Mouse (Mus musculus): ENCODE results near the gene Ppil1. TPM values are rescaled to one million over a fixed set of nuclear protein-coding genes. Genes with fewer than 3 reads are reported as not detected.

Ppil1 gene
- polyA plus RNA-seq, 1 experiment from 2014 or later, result 128 TPM

GRCm38 (mm10) chr17:29238421-29238945 lies 25.5 kb downstream of the Ppil1 start:
- Histone ChIP-seq H3K4me3 (ENCODE audit: low read depth, low read length) (peak overlapping the region; percentile 58), H3K4me2 (replicated peaks; ENCODE audit: low read depth, low read length) (peak overlapping the region; percentile 100), H3K36me3 (ENCODE audit: control insufficient read depth, insufficient read depth, low read length) (no peaks in the 10 kb centered on the region), H3K4me1 (replicated peaks; ENCODE audit: control insufficient read depth, insufficient read depth, low read length) (peaks cover 13% of the 10 kb centered on the region), H3K27ac (ENCODE audit: low read depth, low read length) (no peak overlapping the region), H3K27me3 (ENCODE audit: control insufficient read depth, insufficient read depth, low read length) (peaks cover 15% of the 10 kb centered on the region), H3K9me3 (ENCODE audit: control insufficient read depth, low read length) (no peaks in the 10 kb centered on the region), H3K9ac (ENCODE audit: low read depth, low read length) (peak overlapping the region; percentile 57)
- ATAC-seq (ENCODE audit: low FRiP score) (0 out of 2 replicates have a peak, but pooled peaks have one; percentile 30), DNase-seq (ENCODE audit: low spot score) (peak; percentile 50)
- 2% methylated on average over 23 of the region's 23 CpGs for WGBS

GRCm38 (mm10) chr17:29237772-29238420 lies 26.1 kb downstream of the Ppil1 start, which contains the start of gene Cpne5:
TSS of gene Cpne5 (minus strand) at chr17:29238167.
- Histone ChIP-seq H3K27ac (ENCODE audit: low read depth, low read length) (no peak within 1 kb of the TSS), H3K4me2 (replicated peaks; ENCODE audit: low read depth, low read length) (peak within 1 kb of the TSS; percentile 100), H3K4me1 (replicated peaks; ENCODE audit: control insufficient read depth, insufficient read depth, low read length) (peaks cover 9% of the 10 kb centered on the region), H3K27me3 (ENCODE audit: control insufficient read depth, insufficient read depth, low read length) (peaks cover 15% of the 10 kb centered on the region), H3K9me3 (ENCODE audit: control insufficient read depth, low read length) (no peaks in the 10 kb centered on the region), H3K36me3 (ENCODE audit: control insufficient read depth, insufficient read depth, low read length) (no peaks in the 10 kb centered on the region), H3K4me3 (ENCODE audit: low read depth, low read length) (peak within 1 kb of the TSS; percentile 58), H3K9ac (ENCODE audit: low read depth, low read length) (peak within 1 kb of the TSS; percentile 57)
- under 1% methylated on average over 37 of the region's 73 CpGs for WGBS
- peak; percentile 47 for DNase-seq (ENCODE audit: low spot score)
- ATAC-seq (ENCODE audit: low FRiP score), result peak; percentile 49

- peak overlapping the region; percentile 58 for H3K4me3 ChIP-seq (ENCODE audit: low read depth, low read length)
- DNase-seq (ENCODE audit: low spot score) (peak; percentile 48), ATAC-seq (ENCODE audit: low FRiP score) (no peak)
- under 1% methylated on average over 32 of the region's 32 CpGs for WGBS
- no peak overlapping the region for H3K27ac ChIP-seq (ENCODE audit: low read depth, low read length)
- H3K27me3 ChIP-seq (ENCODE audit: control insufficient read depth, insufficient read depth, low read length), result peaks cover 15% of the 10 kb centered on the region
- H3K36me3 ChIP-seq (ENCODE audit: control insufficient read depth, insufficient read depth, low read length), result no peaks in the 10 kb centered on the region
- peaks cover 9% of the 10 kb centered on the region for H3K4me1 ChIP-seq (replicated peaks; ENCODE audit: control insufficient read depth, insufficient read depth, low read length)
- peak overlapping the region; percentile 100 for H3K4me2 ChIP-seq (replicated peaks; ENCODE audit: low read depth, low read length)
- H3K9ac ChIP-seq (ENCODE audit: low read depth, low read length), result peak overlapping the region; percentile 57; the same call in 1 of the 2 replicates
- no peaks in the 10 kb centered on the region for H3K9me3 ChIP-seq (ENCODE audit: control insufficient read depth, low read length)
Observed at GRCm38 (mm10) chr17:29237267-29237771, 26.7 kb downstream of the Ppil1 start.

- 66% methylated on average over 7 of the region's 7 CpGs for WGBS
Observed at GRCm38 (mm10) chr17:29236111-29236510, 27.9 kb downstream of the Ppil1 start.

GRCm38 (mm10) chr17:29231109-29231508 lies 32.9 kb downstream of the Ppil1 start:
- ATAC-seq (ENCODE audit: low FRiP score), result no peak
- no peak overlapping the region for H3K27ac ChIP-seq (ENCODE audit: low read depth, low read length)

More at GRCm38 (mm10) chr17:29236111-29236510, 27.9 kb downstream of the Ppil1 start:
- H3K4me2 ChIP-seq (replicated peaks; ENCODE audit: low read depth, low read length), result no peak overlapping the region
- H3K36me3 ChIP-seq (ENCODE audit: control insufficient read depth, insufficient read depth, low read length), result no peaks in the 10 kb centered on the region
- DNase-seq (ENCODE audit: low spot score), result no peak
- H3K4me1 ChIP-seq (replicated peaks; ENCODE audit: control insufficient read depth, insufficient read depth, low read length), result peaks cover 9% of the 10 kb centered on the region
- peaks cover 15% of the 10 kb centered on the region for H3K27me3 ChIP-seq (ENCODE audit: control insufficient read depth, insufficient read depth, low read length)
- no peaks in the 10 kb centered on the region for H3K9me3 ChIP-seq (ENCODE audit: control insufficient read depth, low read length)
- no peak overlapping the region for H3K9ac ChIP-seq (ENCODE audit: low read depth, low read length)
- no peak overlapping the region for H3K4me3 ChIP-seq (ENCODE audit: low read depth, low read length)
- H3K27ac ChIP-seq (ENCODE audit: low read depth, low read length), result no peak overlapping the region
- ATAC-seq (ENCODE audit: low FRiP score), result no peak

GRCm38 (mm10) chr17:29220631-29221030 lies 43.4 kb downstream of the Ppil1 start:
- H3K27ac ChIP-seq (ENCODE audit: low read depth, low read length), result no peak overlapping the region
- DNase-seq (ENCODE audit: low spot score) (no peak), ATAC-seq (ENCODE audit: low FRiP score) (no peak)
- H3K36me3 ChIP-seq (ENCODE audit: control insufficient read depth, insufficient read depth, low read length), result no peaks in the 10 kb centered on the region
- no peak overlapping the region for H3K4me3 ChIP-seq (ENCODE audit: low read depth, low read length)
- 0 out of 2 replicates have a peak, but pooled peaks cover 2% of the 10 kb centered on the region for H3K4me1 ChIP-seq (replicated peaks; ENCODE audit: control insufficient read depth, insufficient read depth, low read length)
- no peak overlapping the region for H3K4me2 ChIP-seq (replicated peaks; ENCODE audit: low read depth, low read length)
- no peaks in the 10 kb centered on the region for H3K9me3 ChIP-seq (ENCODE audit: control insufficient read depth, low read length)
- no peak overlapping the region for H3K9ac ChIP-seq (ENCODE audit: low read depth, low read length)
- no peaks in the 10 kb centered on the region for H3K27me3 ChIP-seq (ENCODE audit: control insufficient read depth, insufficient read depth, low read length)
- 84% methylated on average over 14 of the region's 14 CpGs for WGBS

More at GRCm38 (mm10) chr17:29231109-29231508, 32.9 kb downstream of the Ppil1 start:
- DNase-seq (ENCODE audit: low spot score), result no peak
- no peak overlapping the region for H3K4me3 ChIP-seq (ENCODE audit: low read depth, low read length)
- no peaks in the 10 kb centered on the region for H3K4me1 ChIP-seq (replicated peaks; ENCODE audit: control insufficient read depth, insufficient read depth, low read length)
- no peaks in the 10 kb centered on the region for H3K9me3 ChIP-seq (ENCODE audit: control insufficient read depth, low read length)
- no peak overlapping the region for H3K4me2 ChIP-seq (replicated peaks; ENCODE audit: low read depth, low read length)
- H3K27me3 ChIP-seq (ENCODE audit: control insufficient read depth, insufficient read depth, low read length), result no peaks in the 10 kb centered on the region
- H3K9ac ChIP-seq (ENCODE audit: low read depth, low read length), result no peak overlapping the region
- WGBS, result 85% methylated on average over 10 of the region's 10 CpGs
- no peaks in the 10 kb centered on the region for H3K36me3 ChIP-seq (ENCODE audit: control insufficient read depth, insufficient read depth, low read length)

- Histone ChIP-seq H3K36me3 (ENCODE audit: control insufficient read depth, insufficient read depth, low read length) (no peaks in the 10 kb centered on the region), H3K9me3 (ENCODE audit: control insufficient read depth, low read length) (no peaks in the 10 kb centered on the region), H3K27ac (ENCODE audit: low read depth, low read length) (no peak overlapping the region), H3K4me2 (replicated peaks; ENCODE audit: low read depth, low read length) (no peak overlapping the region), H3K9ac (ENCODE audit: low read depth, low read length) (no peak overlapping the region), H3K4me1 (replicated peaks; ENCODE audit: control insufficient read depth, insufficient read depth, low read length) (peaks cover 22% of the 10 kb centered on the region), H3K27me3 (ENCODE audit: control insufficient read depth, insufficient read depth, low read length) (no peaks in the 10 kb centered on the region), H3K4me3 (ENCODE audit: low read depth, low read length) (no peak overlapping the region)
- WGBS, result 78% methylated on average over 5 of the region's 5 CpGs
- ATAC-seq (ENCODE audit: low FRiP score) (no peak), DNase-seq (ENCODE audit: low spot score) (no peak)
Observed at GRCm38 (mm10) chr17:29218017-29218416, 46.0 kb downstream of the Ppil1 start.

GRCm38 (mm10) chr17:29216078-29216477 lies 47.9 kb downstream of the Ppil1 start:
- 72% methylated on average over 7 of the region's 7 CpGs for WGBS
- no peak overlapping the region for H3K4me3 ChIP-seq (ENCODE audit: low read depth, low read length)

More at GRCm38 (mm10) chr17:29216078-29216477, 47.9 kb downstream of the Ppil1 start:
- Histone ChIP-seq H3K4me1 (replicated peaks; ENCODE audit: control insufficient read depth, insufficient read depth, low read length) (peaks cover 21% of the 10 kb centered on the region), H3K4me2 (replicated peaks; ENCODE audit: low read depth, low read length) (no peak overlapping the region), H3K36me3 (ENCODE audit: control insufficient read depth, insufficient read depth, low read length) (no peaks in the 10 kb centered on the region), H3K27me3 (ENCODE audit: control insufficient read depth, insufficient read depth, low read length) (no peaks in the 10 kb centered on the region), H3K27ac (ENCODE audit: low read depth, low read length) (no peak overlapping the region), H3K9ac (ENCODE audit: low read depth, low read length) (no peak overlapping the region), H3K9me3 (ENCODE audit: control insufficient read depth, low read length) (no peaks in the 10 kb centered on the region)
- no peak for ATAC-seq (ENCODE audit: low FRiP score)
- DNase-seq (ENCODE audit: low spot score), result no peak

All from hindbrain, embryonic 11.5 days (tissue).